Mouse (Mus musculus): ENCODE measurements around the gene Trim38.

Trim38 gene

DNA sequence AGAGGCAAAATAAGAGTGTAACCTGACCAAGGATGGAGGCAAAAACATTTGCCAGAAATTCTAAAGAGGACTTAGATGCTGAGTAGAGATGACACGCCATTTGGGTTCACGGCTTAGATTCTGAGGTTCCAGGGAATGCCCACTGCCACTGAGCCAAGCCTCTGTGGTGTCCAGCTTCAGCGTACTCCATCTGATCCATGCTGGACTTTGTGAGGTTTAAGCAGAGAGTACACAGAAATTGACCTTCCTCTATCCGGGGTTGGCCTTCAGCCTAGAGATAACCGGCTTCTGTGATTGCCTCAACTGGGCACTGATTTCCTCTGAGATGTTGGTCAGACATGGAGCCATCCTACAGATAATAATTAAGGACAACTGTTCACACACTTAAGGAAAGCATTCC is 66.9 kb downstream of the Trim38 start:
- no peak for DNase-seq (ENCODE audit: low read depth)

DNA sequence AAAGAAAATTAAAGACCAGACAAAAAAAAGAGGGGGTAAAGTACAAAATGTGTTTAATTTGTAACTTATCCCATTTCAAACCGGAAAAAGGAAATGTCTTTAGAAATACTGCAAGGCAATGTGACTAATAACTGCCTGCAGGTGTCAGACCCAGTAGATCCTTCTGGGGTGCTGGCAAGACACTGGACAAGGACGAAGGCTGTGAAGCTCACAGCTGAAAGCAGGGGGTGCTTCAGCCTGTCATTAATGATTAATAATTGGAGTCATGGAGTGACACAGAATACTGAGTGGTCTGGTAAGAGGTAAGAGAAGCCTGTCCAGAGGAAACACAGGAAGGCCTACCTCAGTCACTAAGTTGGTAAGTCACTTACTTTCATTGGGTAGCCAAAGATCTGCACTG is 69.6 kb downstream of the Trim38 start, which contains the start of gene Slc17a3:
TSS of gene Slc17a3 (plus strand) at position 127 of the 400 bp plus-strand sequence.
- no peak for DNase-seq (ENCODE audit: low read depth)
